Mouse (Mus musculus): ENCODE measurements around the gene Tmem164.

Gene Tmem164

GRCm38 (mm10) chrX:142755542-142755941, 74.3 kb downstream of the Tmem164 start:
- no peak for DNase-seq (ENCODE audit: low read depth)

GRCm38 (mm10) chrX:142760415-142760814, 79.2 kb downstream of the Tmem164 start:
- DNase-seq (ENCODE audit: low read depth), result no peak

- DNase-seq (ENCODE audit: low read depth), result no peak
Observed at GRCm38 (mm10) chrX:142763337-142763736, 82.1 kb downstream of the Tmem164 start.

- no peak for DNase-seq (ENCODE audit: low read depth)
Observed at GRCm38 (mm10) chrX:142769698-142770097, 88.5 kb downstream of the Tmem164 start.

GRCm38 (mm10) chrX:142773658-142774057, 92.5 kb downstream of the Tmem164 start:
- no peak for DNase-seq (ENCODE audit: low read depth)

GRCm38 (mm10) chrX:142776131-142776530, 94.9 kb downstream of the Tmem164 start:
- DNase-seq (ENCODE audit: low read depth), result no peak

- no peak for DNase-seq (ENCODE audit: low read depth)
Observed at GRCm38 (mm10) chrX:142778638-142779037, 97.4 kb downstream of the Tmem164 start.

- no peak for DNase-seq (ENCODE audit: low read depth)
Observed at GRCm38 (mm10) chrX:142786160-142787052, 105.2 kb downstream of the Tmem164 start.

GRCm38 (mm10) chrX:142792185-142792584, 111.0 kb downstream of the Tmem164 start:
- peak; percentile 22 for DNase-seq (ENCODE audit: low read depth)

GRCm38 (mm10) chrX:142794069-142794610, 112.9 kb downstream of the Tmem164 start:
- DNase-seq (ENCODE audit: low read depth), result no peak

GRCm38 (mm10) chrX:142804596-142804995, 123.4 kb downstream of the Tmem164 start:
- DNase-seq (ENCODE audit: low read depth), result no peak

- no peak for DNase-seq (ENCODE audit: low read depth)
Observed at GRCm38 (mm10) chrX:142806126-142806525, 124.9 kb downstream of the Tmem164 start.

- no peak for DNase-seq (ENCODE audit: low read depth)
Observed at GRCm38 (mm10) chrX:142806620-142807061, 125.4 kb downstream of the Tmem164 start.

- DNase-seq (ENCODE audit: low read depth), result peak; percentile 67
Observed at GRCm38 (mm10) chrX:142808411-142808810, 127.2 kb downstream of the Tmem164 start.

- peak; percentile 50 for DNase-seq (ENCODE audit: low read depth)
Observed at GRCm38 (mm10) chrX:142813146-142813545, 131.9 kb downstream of the Tmem164 start.

- peak; percentile 66 for DNase-seq (ENCODE audit: low read depth)
Observed at GRCm38 (mm10) chrX:142818057-142818682, 137.0 kb downstream of the Tmem164 start.

- DNase-seq (ENCODE audit: low read depth), result no peak
Observed at GRCm38 (mm10) chrX:142821239-142821638, 140.0 kb downstream of the Tmem164 start.

GRCm38 (mm10) chrX:142821846-142822245, 140.6 kb downstream of the Tmem164 start:
- peak; percentile 39 for DNase-seq (ENCODE audit: low read depth)

GRCm38 (mm10) chrX:142825309-142825708, 144.1 kb downstream of the Tmem164 start:
- no peak for DNase-seq (ENCODE audit: low read depth)

- no peak for DNase-seq (ENCODE audit: low read depth)
Observed at GRCm38 (mm10) chrX:142827644-142828043, 146.4 kb downstream of the Tmem164 start.

- DNase-seq (ENCODE audit: low read depth), result no peak
Observed at GRCm38 (mm10) chrX:142828184-142828908, 147.1 kb downstream of the Tmem164 start.

- no peak for DNase-seq (ENCODE audit: low read depth)
Observed at GRCm38 (mm10) chrX:142829267-142829666, 148.1 kb downstream of the Tmem164 start.
